Mouse (Mus musculus) neural tube, embryonic 13.5 days (tissue): Measurements from ENCODE around the gene Ost4. TPM values are rescaled to one million over a fixed set of nuclear protein-coding genes. Genes with fewer than 3 reads are reported as not detected.
A peak's percentile ranks its signal among the peaks of the same experiment; 100 is the strongest.

Experiments
- ATAC-seq: fragments of 200-750 bp; cut with Nextera tagmentation; 2 replicates; pipeline ENCODE4 v1.8.0; 2017; ENCODE audit warnings: low read depth, mild to moderate bottlenecking, moderate TSS enrichment, moderate library complexity
- H3K27ac ChIP-seq: fragments of 300-500 bp; sonication (generic); replicated peaks from 2 replicates; pipeline ENCODE4 v1.5.1; 2015; ENCODE audit warnings: moderate library complexity, mild to moderate bottlenecking, inconsistent platforms
- H3K27me3 ChIP-seq: fragments of 300-500 bp; sonication (generic); 2 replicates; pipeline ENCODE4 v1.6.1; 2015; ENCODE audit warnings: mild to moderate bottlenecking, inconsistent platforms
- H3K36me3 ChIP-seq: fragments of 300-500 bp; sonication (generic); 2 replicates; pipeline ENCODE4 v1.6.1; 2015; ENCODE audit warnings: mild to moderate bottlenecking, inconsistent platforms
- H3K4me1 ChIP-seq: fragments of 300-500 bp; sonication (generic); replicated peaks from 2 replicates; pipeline ENCODE4 v1.6.1; 2015; ENCODE audit warnings: inconsistent platforms
- H3K4me2 ChIP-seq: fragments of 300-500 bp; sonication (generic); 2 replicates; pipeline ENCODE4 v1.6.1; 2015; ENCODE audit warnings: inconsistent platforms, mild to moderate bottlenecking, moderate library complexity
- H3K4me3 ChIP-seq: fragments of 300-500 bp; sonication (generic); 2 replicates; pipeline ENCODE4 v1.5.1; 2015; ENCODE audit warnings: mild to moderate bottlenecking, inconsistent platforms
- H3K9ac ChIP-seq: fragments of 300-500 bp; sonication (generic); 2 replicates; pipeline ENCODE4 v1.6.1; 2015; ENCODE audit warnings: moderate library complexity, mild to moderate bottlenecking, inconsistent platforms
- H3K9me3 ChIP-seq: fragments of 300-500 bp; sonication (generic); 2 replicates; pipeline ENCODE4 v1.6.1; 2016; ENCODE audit warnings: inconsistent platforms
- WGBS: fragments of 180-500 bp; shearing (Covaris S2); methylation state at CpG from one replicate; pipeline ENCODE4 v1.1.7; 2015; 5-methylcytosine and 5-hydroxymethylcytosine counted together
- polyA plus RNA-seq: library from polyadenylated mRNA; unstranded; fragments of >200 nt; fragmentation: Nextera tagmentation; extraction: Ambion mirVana; gene quantifications from 2 replicates; pipeline ENCODE4 v1.2.1, GENCODE M21; 2015

Gene Ost4
- polyA plus RNA-seq, 1 experiment from 2014 or later: 278 TPM

GRCm38 (mm10) chr5:30944344-30944743 lies 36.8 kb upstream of the Ost4 start:
- peaks cover 10% of the 10 kb centered on the region for H3K4me1 ChIP-seq
- WGBS: 91% methylated on average over 6 of the region's 6 CpGs
- no peaks in the 10 kb centered on the region for H3K36me3 ChIP-seq
- H3K4me3 ChIP-seq: peak overlapping the region; percentile 55; the same call in 1 of the 2 replicates
- H3K27ac ChIP-seq: no peak overlapping the region
- H3K9ac ChIP-seq: no peak overlapping the region
- H3K4me2 ChIP-seq: peak overlapping the region; percentile 81
- H3K27me3 ChIP-seq: 0 out of 2 replicates have a peak, but pooled peaks cover 5% of the 10 kb centered on the region
- ATAC-seq: no peak
- no peaks in the 10 kb centered on the region for H3K9me3 ChIP-seq

GRCm38 (mm10) chr5:30943004-30943403 lies 35.4 kb upstream of the Ost4 start:
- Histone ChIP-seq H3K9me3 (no peaks in the 10 kb centered on the region), H3K4me1 (peaks cover 6% of the 10 kb centered on the region), H3K4me3 (no peak overlapping the region), H3K4me2 (no peak overlapping the region), H3K27me3 (0 out of 2 replicates have a peak, but pooled peaks cover 5% of the 10 kb centered on the region), H3K27ac (no peak overlapping the region), H3K36me3 (no peaks in the 10 kb centered on the region), H3K9ac (no peak overlapping the region)
- WGBS: 98% methylated on average over 2 of the region's 2 CpGs
- no peak for ATAC-seq

GRCm38 (mm10) chr5:30934725-30935461 lies 27.3 kb upstream of the Ost4 start:
- 92% methylated on average over 5 of the region's 5 CpGs for WGBS
- Histone ChIP-seq H3K9ac (no peak overlapping the region), H3K4me1 (no peaks in the 10 kb centered on the region), H3K27ac (no peak overlapping the region), H3K9me3 (no peaks in the 10 kb centered on the region), H3K27me3 (no peaks in the 10 kb centered on the region), H3K4me2 (no peak overlapping the region), H3K4me3 (no peak overlapping the region), H3K36me3 (no peaks in the 10 kb centered on the region)
- ATAC-seq: no peak

GRCm38 (mm10) chr5:30933705-30934104 lies 26.1 kb upstream of the Ost4 start:
- no peak overlapping the region for H3K27ac ChIP-seq
- no peaks in the 10 kb centered on the region for H3K36me3 ChIP-seq
- no peaks in the 10 kb centered on the region for H3K4me1 ChIP-seq
- H3K9ac ChIP-seq: no peak overlapping the region
- H3K4me3 ChIP-seq: no peak overlapping the region
- H3K27me3 ChIP-seq: no peaks in the 10 kb centered on the region
- no peak for ATAC-seq
- H3K9me3 ChIP-seq: no peaks in the 10 kb centered on the region
- no peak overlapping the region for H3K4me2 ChIP-seq
- WGBS: 74% methylated on average over 5 of the region's 5 CpGs

- Histone ChIP-seq H3K36me3 (no peaks in the 10 kb centered on the region), H3K4me2 (no peak overlapping the region), H3K4me3 (no peak overlapping the region), H3K9me3 (no peaks in the 10 kb centered on the region), H3K9ac (no peak overlapping the region), H3K27ac (no peak overlapping the region), H3K4me1 (no peaks in the 10 kb centered on the region), H3K27me3 (no peaks in the 10 kb centered on the region)
- WGBS: 83% methylated on average over 4 of the region's 4 CpGs
- no peak for ATAC-seq
Measured at GRCm38 (mm10) chr5:30931378-30931777, 23.8 kb upstream of the Ost4 start.

- Histone ChIP-seq H3K9ac (no peak overlapping the region), H3K9me3 (no peaks in the 10 kb centered on the region), H3K36me3 (no peaks in the 10 kb centered on the region), H3K27ac (no peak overlapping the region), H3K4me3 (no peak overlapping the region), H3K4me2 (no peak overlapping the region), H3K4me1 (no peaks in the 10 kb centered on the region), H3K27me3 (no peaks in the 10 kb centered on the region)
- WGBS: 80% methylated on average over 6 of the region's 6 CpGs
- ATAC-seq: no peak
Measured at GRCm38 (mm10) chr5:30930846-30931245, 23.3 kb upstream of the Ost4 start.

DNA sequence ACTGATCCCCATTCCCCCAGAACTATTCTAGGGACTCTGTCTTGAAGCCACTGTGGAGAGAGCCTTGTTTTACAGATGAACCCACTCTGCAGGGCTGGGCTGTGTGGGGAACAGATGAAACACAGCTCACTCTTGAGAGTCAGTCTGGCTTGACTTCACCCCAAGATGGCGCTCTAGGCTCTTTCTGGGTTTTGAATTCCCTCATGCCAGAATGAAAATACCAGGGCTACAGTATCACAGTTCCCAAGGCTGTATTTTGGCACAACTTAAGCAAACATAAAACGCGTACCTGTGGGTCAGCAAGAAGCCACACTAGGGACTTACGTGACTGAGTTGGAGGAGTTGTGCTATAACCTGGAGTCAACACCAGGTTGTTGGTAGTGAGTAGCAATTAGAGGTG lies 22.5 kb upstream of the Ost4 start:
- H3K9me3 ChIP-seq: no peaks in the 10 kb centered on the region
- no peak overlapping the region for H3K9ac ChIP-seq
- no peaks in the 10 kb centered on the region for H3K27me3 ChIP-seq
- no peak overlapping the region for H3K4me3 ChIP-seq
- ATAC-seq: no peak
- no peak overlapping the region for H3K27ac ChIP-seq
- H3K36me3 ChIP-seq: no peaks in the 10 kb centered on the region
- no peaks in the 10 kb centered on the region for H3K4me1 ChIP-seq
- H3K4me2 ChIP-seq: no peak overlapping the region
- WGBS: 38% methylated on average over 4 of the region's 4 CpGs

DNA sequence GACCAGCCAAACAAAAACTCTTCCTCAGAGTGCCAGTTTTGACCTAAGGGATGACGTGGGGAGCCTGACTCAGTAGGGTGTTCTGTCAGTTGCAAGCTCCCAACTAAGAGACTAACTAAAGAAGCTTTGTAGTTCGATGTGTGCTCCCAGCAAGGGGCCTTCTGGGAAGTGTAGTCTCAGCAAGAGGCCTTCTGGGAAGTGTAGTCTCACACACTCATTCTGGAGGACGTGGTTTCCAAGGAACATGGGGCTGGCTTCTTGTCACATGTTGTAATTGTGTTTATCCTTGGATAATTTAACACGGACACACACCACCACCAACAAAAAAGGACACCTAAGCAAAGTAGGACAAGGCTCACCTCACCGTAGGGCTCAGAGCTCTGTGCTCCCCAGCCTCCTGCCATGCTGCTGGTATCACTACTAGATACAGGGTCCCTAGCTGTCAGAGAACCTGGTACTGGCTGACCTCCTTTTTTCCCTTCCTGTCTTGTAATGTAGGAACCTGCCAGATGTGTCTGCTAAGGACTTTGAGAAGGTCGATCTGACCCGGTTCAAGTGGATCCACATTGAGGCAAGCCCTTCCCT lies 20.4 kb upstream of the Ost4 start:
- H3K4me2 ChIP-seq: peak overlapping the region; percentile 46
- H3K9ac ChIP-seq: no peak overlapping the region
- H3K27ac ChIP-seq: no peak overlapping the region
- WGBS: 39% methylated on average over 7 of the region's 7 CpGs
- H3K4me1 ChIP-seq: no peaks in the 10 kb centered on the region
- no peaks in the 10 kb centered on the region for H3K36me3 ChIP-seq
- H3K27me3 ChIP-seq: 0 out of 2 replicates have a peak, but pooled peaks cover 2% of the 10 kb centered on the region
- no peak overlapping the region for H3K4me3 ChIP-seq
- ATAC-seq: peak; percentile 68
- H3K9me3 ChIP-seq: no peaks in the 10 kb centered on the region

GRCm38 (mm10) chr5:30926073-30926472 lies 18.5 kb upstream of the Ost4 start:
- H3K4me3 ChIP-seq: no peak overlapping the region
- no peak overlapping the region for H3K27ac ChIP-seq
- ATAC-seq: no peak
- H3K27me3 ChIP-seq: 0 out of 2 replicates have a peak, but pooled peaks cover 2% of the 10 kb centered on the region
- no peaks in the 10 kb centered on the region for H3K36me3 ChIP-seq
- 80% methylated on average over 2 of the region's 2 CpGs for WGBS
- no peak overlapping the region for H3K4me2 ChIP-seq
- H3K4me1 ChIP-seq: peaks cover 14% of the 10 kb centered on the region
- H3K9me3 ChIP-seq: no peaks in the 10 kb centered on the region
- no peak overlapping the region for H3K9ac ChIP-seq

DNA sequence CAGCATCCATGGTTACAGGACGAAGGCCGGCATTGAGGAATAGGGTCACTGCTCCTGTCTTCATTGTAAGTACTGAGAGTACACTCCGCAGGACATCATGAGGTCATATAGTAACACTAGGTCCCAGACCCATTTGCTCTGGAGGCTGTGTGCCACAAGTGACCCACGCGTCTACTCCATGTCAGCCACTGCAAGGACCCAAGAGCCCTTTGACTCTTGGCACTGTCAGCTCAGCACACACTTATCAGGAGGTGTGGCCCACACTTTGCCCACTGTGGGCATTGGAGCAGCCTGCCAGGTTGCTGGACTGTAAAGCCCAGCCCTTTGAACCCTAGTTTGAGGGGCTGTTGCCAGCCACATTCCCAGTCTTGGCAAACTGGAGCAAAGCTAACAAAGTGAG lies 17.6 kb upstream of the Ost4 start:
- Histone ChIP-seq H3K9me3 (no peaks in the 10 kb centered on the region), H3K4me2 (no peak overlapping the region), H3K9ac (no peak overlapping the region), H3K4me1 (peaks cover 23% of the 10 kb centered on the region), H3K4me3 (no peak overlapping the region), H3K27ac (no peak overlapping the region), H3K36me3 (no peaks in the 10 kb centered on the region), H3K27me3 (0 out of 2 replicates have a peak, but pooled peaks cover 2% of the 10 kb centered on the region)
- 85% methylated on average over 5 of the region's 5 CpGs for WGBS
- no peak for ATAC-seq

- WGBS: 83% methylated on average over 8 of the region's 8 CpGs
- Histone ChIP-seq H3K9me3 (no peaks in the 10 kb centered on the region), H3K4me1 (peaks cover 28% of the 10 kb centered on the region), H3K4me2 (no peak overlapping the region), H3K4me3 (no peak overlapping the region), H3K9ac (no peak overlapping the region), H3K27ac (no peak overlapping the region), H3K27me3 (0 out of 2 replicates have a peak, but pooled peaks cover 2% of the 10 kb centered on the region), H3K36me3 (no peaks in the 10 kb centered on the region)
- ATAC-seq: no peak
Measured at GRCm38 (mm10) chr5:30924614-30925013, 17.0 kb upstream of the Ost4 start.

GRCm38 (mm10) chr5:30923119-30923518 lies 15.5 kb upstream of the Ost4 start:
- H3K9me3 ChIP-seq: no peaks in the 10 kb centered on the region
- H3K4me3 ChIP-seq: no peak overlapping the region
- no peak overlapping the region for H3K4me2 ChIP-seq
- peaks cover 28% of the 10 kb centered on the region for H3K4me1 ChIP-seq
- H3K27me3 ChIP-seq: 0 out of 2 replicates have a peak, but pooled peaks cover 2% of the 10 kb centered on the region
- 87% methylated on average over 6 of the region's 6 CpGs for WGBS
- H3K27ac ChIP-seq: no peak overlapping the region
- H3K36me3 ChIP-seq: no peaks in the 10 kb centered on the region
- ATAC-seq: no peak
- no peak overlapping the region for H3K9ac ChIP-seq
